Mouse (Mus musculus) heart, postnatal 10 days (tissue): ENCODE measurements around the gene Btbd8. TPM values are rescaled to one million over a fixed set of nuclear protein-coding genes. Genes with fewer than 3 reads are reported as not detected.

Source experiments
- DNase-seq, 2 experiments: peaks; one replicate each; pipeline ENCODE4 v3.0.0; 2021
- intact Hi-C: fragments of 180-260 bp; cut with DNase I; formaldehyde crosslinking; loops from one replicate; pipeline ENCODE4 v1.15.1; 2025
- total RNA-seq, 2 experiments: library from RNA; stranded (reverse); gene quantifications; 2 replicates each; pipeline ENCODE4 v1.2.3; 2021

Gene Btbd8
- total RNA-seq, 2 experiments from 2014 or later = 5.1 to 6.5 TPM

DNA sequence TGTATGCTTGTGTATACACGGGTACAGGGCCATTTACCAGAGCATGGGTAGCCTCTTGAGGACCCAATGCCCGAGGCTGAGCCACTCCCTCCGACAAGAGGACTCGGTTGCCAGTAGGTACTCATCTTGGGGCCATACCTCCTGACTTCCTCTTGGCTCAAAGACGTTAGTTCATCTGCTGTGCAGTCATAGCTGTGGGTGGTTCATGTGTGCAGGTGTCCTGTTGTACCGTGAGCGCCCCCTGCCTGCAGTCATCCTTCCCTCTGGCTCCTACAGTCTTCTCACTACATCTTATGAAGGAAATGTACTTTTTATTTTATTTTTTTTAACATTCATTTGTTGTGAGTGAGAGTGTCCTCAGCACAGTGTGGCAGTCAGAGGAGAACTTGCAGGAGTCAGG is 75.8 kb downstream of the Btbd8 start:
- DNase-seq = peak; percentile 37 to 60
- intact Hi-C loops = loop anchor here (2.0 to 5.0 kb wide), 2 partner anchors 167 to 651 kb away; no protein-coding TSS in a partner anchor

DNA sequence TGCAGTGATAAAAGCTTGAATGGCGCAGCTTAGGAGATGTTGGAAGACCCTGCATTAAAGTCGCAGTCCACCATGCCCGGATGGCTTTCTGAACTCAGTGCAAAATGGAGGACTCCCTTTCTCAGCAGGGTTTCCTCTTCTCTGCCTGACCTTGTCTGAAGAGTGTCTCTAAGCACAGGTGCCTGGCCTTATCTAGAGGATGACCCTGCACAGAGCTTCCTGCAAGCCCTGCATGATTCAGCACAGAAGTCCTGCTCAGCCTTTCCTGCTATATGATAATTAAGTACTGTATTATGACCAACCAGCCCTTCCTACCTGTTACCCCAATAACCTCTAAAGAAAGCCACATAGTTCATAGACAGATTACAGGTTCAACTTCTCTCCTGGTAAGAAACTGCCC is 77.7 kb downstream of the Btbd8 start:
- no peak for DNase-seq
- intact Hi-C loops = no loop called here

DNA sequence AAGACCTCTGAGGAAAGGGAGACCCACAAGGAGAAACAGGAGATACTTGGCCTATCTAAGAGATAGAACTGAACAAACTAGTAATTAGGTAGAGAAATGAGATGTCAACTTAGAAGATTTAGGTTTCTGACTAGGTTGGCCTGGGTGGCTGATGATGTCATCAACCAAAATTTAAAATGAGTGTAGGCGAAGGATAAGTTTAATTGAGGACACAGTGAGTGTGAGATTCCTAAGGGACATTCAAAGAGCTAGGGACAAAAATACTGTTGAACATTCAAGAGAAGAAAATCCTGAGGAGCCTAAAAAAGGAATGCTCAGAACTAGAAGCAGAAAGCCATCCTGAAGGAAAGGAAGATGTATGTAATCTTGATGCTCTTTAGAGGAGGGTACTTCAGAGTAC is 78.3 kb downstream of the Btbd8 start:
- DNase-seq = no peak
- intact Hi-C loops = no loop called here

DNA sequence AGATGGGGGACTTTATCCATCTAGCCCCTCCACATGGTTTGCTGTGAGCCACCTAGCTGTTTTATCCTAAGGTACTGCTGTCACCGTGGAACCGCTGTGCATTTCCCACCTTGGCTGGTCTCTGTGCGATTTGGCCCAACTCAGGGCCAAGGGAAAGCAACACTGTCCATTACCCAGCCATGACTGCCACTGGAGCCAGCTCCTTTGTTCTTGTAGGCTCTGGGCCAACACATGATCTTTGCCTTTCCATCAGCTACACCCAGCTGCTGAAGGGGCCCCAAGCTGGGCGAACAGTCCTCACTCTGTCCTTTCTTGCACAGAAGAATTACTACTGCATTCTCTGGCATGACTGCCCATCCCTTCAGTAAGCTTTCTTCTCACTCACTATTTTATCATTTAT is 80.8 kb downstream of the Btbd8 start:
- intact Hi-C loops = no loop called here
- DNase-seq = no peak

DNA sequence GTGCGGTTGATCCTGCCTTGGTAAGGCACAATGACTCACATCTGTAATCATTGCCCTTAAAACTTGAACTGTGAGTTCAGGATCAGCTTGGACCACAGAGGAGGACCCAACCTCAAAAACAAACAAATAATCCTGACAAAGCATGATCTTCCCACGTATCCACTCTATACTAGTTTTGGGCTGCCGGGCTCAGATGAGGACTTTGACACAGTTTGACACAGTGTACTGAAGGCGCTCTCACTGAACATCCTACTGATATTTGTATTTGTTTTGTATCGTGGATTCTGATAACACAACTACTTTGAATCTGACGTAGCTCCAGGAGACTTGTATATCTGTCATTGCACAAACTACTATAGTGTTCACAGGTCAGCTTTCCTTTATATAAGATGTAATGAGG is 83.6 kb downstream of the Btbd8 start:
- no peak for DNase-seq
- intact Hi-C loops = no loop called here

DNA sequence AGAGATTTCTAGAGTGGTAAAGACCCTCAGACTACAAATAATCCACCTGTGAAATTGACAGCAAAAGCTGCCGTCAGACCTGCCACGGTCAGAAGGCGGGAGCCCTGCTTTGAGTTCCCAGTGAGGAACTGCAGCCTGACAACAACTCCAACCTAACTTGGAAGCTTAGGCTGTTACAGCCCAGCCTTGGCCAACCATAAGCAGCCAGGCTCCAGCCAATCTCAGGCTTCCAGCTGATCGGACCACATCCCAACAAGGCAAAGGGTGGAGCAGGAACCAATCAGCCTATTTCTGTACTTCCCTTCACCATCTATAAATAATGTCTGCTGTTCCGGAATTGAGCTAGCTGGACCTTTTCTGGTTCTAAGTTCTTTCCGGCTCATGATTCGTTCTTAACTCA is 84.1 kb downstream of the Btbd8 start:
- intact Hi-C loops = no loop called here
- DNase-seq = peak; percentile 52 to 58

DNA sequence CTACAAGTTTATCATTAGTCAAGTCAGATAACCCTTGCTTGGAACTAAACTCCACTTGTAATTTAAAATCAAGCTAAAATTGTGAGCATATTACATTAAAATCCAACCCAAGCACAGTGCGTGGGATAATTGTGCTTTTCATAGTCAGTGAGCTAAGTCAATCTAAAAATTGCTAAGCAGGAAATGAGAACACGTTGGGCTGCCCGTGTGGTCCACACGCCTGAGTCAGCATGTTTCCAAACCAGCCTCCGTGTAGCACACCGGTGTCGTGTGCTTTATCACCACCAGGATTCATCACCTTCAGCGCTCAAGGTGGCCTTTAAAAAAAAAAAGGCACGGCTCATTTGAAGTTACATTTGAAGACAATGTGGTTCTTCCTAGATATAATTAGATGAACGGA is 86.5 kb downstream of the Btbd8 start:
- no peak for DNase-seq
- intact Hi-C loops = no loop called here

DNA sequence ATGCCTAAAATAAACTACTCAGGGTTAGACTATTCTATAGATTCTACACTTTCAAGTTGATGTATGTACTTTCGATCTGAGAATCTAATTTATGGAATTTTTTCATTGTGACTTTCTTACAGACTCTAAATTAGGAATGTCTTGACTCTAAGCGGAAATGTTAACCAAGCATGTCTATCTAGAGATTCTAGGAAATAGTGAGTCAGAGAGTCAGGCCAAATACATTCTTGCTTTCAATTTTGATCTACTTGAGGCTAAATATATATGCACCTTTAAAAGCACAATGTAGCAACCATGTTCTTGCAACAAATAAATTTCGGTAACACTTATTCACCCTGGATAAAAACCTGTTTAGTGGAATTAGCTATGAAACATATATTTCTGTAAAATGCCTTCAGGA is 91.1 kb downstream of the Btbd8 start:
- DNase-seq = no peak
- intact Hi-C loops = no loop called here

DNA sequence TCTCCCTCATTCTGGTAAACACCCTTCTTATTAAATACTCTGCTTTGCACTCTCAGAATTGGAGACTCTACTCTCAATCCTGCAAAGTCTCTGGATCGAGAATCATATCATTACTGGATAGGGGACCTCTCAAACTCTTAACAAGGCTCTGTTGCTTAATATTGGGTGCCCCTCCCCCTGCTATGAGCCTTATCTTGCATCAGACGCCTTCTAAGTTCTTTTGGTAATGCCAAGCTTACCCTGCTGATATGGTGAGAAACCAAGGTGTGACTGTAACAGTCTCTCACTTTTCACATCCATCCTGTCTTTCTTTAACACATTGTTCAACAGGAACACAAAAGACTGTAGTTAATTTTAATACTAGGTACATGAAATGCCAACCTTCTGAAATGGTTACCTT is 95.8 kb downstream of the Btbd8 start:
- intact Hi-C loops = no loop called here
- no peak for DNase-seq

DNA sequence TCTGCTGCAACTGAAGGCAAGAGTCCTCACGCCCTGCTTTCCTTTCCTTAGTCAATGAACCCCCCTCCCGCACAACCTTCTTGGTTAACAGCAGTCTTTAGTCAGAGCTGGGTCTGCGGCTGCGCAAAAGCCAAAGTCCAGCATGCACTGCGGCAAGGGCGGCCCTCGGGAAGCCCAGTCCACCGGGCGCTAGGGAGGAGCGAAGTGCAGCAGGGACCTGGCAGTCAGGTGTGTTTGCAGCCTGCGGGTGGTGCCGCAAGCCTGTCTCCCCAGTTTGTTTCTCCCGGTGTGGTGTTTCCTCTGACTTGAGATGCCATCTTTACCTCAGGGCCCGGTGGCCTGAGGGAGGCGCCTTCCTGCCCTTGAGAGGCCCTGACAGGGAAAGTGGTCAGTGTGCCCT is 96.8 kb downstream of the Btbd8 start, which contains the start of gene 1700028K03Rik:
Gene 1700028K03Rik (plus strand): TSS at position 129 of the 400 bp plus-strand sequence.
- intact Hi-C loops = no loop called here
- no peak for DNase-seq

DNA sequence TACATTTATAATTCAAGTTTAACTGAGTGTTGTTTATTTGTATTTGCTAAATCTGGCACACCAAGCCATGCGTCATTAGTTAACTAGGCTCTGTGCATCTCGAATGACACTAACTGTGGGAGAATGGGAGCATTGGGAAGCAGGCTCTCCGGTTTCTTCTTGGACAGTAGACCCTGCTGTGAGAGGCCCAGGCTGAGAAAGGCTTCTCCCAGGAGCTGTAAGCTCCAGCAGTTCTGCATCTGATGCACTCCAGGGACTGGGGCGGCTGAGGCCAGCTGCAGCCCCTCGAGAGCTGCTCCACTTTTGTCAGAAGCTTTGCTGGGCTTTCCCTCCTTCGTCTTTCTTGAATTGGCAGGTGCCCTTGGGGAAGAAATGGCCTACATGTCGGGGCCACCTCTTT is 103.9 kb downstream of the Btbd8 start:
- intact Hi-C loops = no loop called here
- peak; percentile 31 to 34 for DNase-seq

DNA sequence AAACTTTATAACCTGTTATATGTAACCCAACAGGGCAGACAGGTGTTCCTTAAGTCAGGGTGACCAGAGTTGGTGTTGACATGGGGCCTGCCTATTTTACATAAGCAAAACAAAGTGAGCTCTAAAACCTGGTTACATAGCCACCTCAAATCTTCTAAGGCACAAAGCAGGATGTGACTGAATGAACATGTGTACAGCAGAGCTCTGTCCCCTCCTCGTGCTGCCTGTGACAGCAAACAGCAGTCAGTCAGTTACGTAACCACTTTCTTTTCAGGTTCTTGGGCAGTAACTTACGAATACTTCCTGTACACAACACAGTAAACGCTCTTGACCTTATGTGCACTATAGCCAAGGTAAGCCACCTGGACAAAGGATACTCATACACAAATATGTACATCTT is 108.1 kb downstream of the Btbd8 start:
- intact Hi-C loops = no loop called here
- no peak for DNase-seq

DNA sequence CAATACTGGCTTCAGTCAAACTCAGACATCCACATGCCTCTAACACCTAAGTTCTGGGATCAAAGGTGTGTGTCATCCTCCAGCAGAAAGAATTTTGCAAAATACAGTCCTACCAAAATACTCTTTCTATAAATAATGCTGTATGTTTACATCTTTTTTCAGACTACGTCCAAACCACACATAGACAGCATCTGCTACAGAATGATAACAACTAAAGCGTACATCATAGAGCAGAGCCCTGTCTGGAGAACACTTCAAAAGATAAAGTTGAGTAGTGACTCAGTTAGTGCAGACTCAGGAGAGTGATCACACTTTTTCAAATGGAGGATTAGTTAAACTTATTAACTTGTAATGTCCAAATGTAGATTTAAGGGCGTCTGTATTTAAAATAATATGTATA is 110.2 kb downstream of the Btbd8 start:
- intact Hi-C loops = no loop called here
- no peak for DNase-seq

DNA sequence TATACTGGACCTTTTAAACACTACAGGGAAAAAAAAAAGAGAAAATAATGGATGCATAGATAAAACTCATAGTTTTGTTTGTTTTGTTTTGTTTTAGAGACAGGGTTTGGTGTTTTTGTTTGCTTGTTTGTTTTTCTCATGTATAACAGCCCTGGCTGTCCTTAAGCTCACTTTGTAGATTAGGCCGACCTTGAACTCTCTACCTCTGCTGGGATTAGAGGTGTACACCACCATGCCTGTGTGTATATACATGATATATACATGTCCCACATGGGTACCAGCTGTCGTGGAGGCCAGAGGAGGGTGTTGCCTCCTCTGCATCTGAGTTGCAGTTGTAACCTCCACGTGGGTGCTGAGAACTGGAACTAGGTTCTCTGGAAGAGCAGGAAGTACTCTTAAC is 110.6 kb downstream of the Btbd8 start:
- intact Hi-C loops = no loop called here
- DNase-seq = no peak

DNA sequence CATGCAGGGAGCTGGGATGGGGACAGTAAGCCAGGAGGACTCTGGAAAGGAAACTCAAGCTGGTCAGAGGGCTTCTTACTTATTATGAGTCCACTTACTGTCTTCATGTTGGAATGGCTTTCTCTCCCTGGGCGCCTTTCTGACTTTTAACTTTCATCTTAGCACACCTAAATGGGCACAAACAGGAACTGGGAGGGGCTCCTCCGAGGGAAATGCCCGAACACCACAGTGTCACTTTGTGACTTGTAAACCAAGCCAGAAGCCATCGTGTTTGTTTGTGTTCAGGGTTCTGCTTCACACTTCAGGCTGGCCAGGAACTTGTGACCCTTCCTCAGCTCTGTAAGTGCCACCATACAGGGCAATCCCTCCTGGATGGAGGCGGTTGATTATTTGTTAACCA is 116.5 kb downstream of the Btbd8 start:
- DNase-seq = no peak
- intact Hi-C loops = no loop called here

DNA sequence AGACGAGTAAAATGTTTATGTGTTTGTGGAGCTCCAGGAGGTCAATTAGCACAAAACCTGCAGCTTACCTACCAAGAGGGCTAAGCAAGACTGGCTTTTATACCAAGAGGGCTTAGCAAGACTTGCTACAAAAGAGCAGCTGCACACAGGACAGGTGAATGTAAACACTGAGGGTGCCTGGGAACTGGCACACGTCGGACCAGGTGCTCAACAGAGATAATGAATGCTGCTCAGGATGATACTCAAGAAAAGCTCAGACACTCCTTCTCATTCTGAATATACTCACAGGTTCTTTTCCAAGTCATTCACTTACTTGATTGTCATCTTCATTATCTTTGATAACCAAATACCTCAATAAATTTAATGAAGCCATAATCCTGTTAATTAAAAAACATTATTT is 119.2 kb downstream of the Btbd8 start:
- intact Hi-C loops = no loop called here
- DNase-seq = no peak

Other genes starting within 250 kb of the Btbd8 start
- gene Tgfbr3, start 148.4 kb upstream of the Btbd8 start, total RNA-seq = 10 to 100 TPM; 42.6 to 52.0 TPM
- gene Brdt, start 106.8 kb upstream of the Btbd8 start, total RNA-seq = 1 to 10 TPM; 1.0 to 1.2 TPM
- gene Ephx4, start 35.3 kb upstream of the Btbd8 start, total RNA-seq = under 1 TPM in 1 of 2 experiments, not detected in 1; 0.45 TPM
- gene Lpcat2b, start 6.4 kb upstream of the Btbd8 start, total RNA-seq = not detected
- gene Gm42669, start 69.6 kb downstream of the Btbd8 start, total RNA-seq = not detected
- under 1 TPM in 1 of 2 experiments, not detected in 1; 0.12 TPM for gene 1700028K03Rik, start 96.7 kb downstream of the Btbd8 start, total RNA-seq
- gene Rpap2, start 159.4 kb downstream of the Btbd8 start, total RNA-seq = 10 to 100 TPM in 1 of 2 experiments, 1 to 10 TPM in 1; 9.2 to 10.0 TPM
- gene Glmn, start 159.9 kb downstream of the Btbd8 start, total RNA-seq = 1 to 10 TPM; 9.0 to 9.2 TPM